In the genomic region with DNA sequence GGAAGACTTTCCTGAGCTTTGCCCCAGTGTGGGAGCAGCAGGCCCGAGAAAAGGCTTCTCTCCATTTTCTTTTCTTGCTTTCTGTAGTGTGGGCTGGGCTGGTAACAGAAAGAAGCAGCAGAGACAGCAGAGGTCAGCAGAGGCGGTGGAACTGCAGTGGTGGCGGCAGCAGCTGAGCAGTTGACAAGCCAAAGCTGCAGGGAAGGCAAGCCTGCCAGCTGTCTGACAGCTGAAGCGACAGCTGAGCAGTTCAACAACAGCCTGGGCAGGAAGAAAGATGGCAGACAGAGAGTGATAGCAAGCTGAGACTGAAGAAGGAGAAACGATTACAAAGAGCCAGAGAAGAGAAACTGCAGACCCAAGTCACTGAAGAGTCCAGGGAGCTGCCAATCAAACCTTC, we compare ENCODE assay signal across 1 mouse cellular context.
TF ChIP-seq lines count a peak whose summit lies in the region.

No protein-coding gene starts in this region.

TF ChIP-seq in MEL, 35 proteins besides CTCF, POLR2A, EP300 and RAD21 (continued from another document):
- TF ChIP-seq UBTF (IDR thresholded peaks at IDR 0.05; ENCODE audit: borderline replicate concordance, insufficient read depth, low read depth, low read length) (no peak), SMC3 (IDR thresholded peaks at IDR 0.05; ENCODE audit: low read depth, low read length) (peak; percentile 32; the same call in 1 of the 2 replicates), TAL1 (IDR thresholded peaks at IDR 0.05; ENCODE audit: low read length) (no peak), BHLHE40 (IDR thresholded peaks at IDR 0.05; ENCODE audit: borderline replicate concordance, low read depth, low read length) (peak; percentile 58; the same call in 1 of the 2 replicates), POLR2AphosphoS2 (IDR thresholded peaks at IDR 0.05; ENCODE audit: low read length) (no peak), TBP (IDR thresholded peaks at IDR 0.05; ENCODE audit: low read depth, low read length) (no peak), POLR2AphosphoS5 (IDR thresholded peaks at IDR 0.05; ENCODE audit: borderline replicate concordance, low read depth, low read length) (no peak), MXI1 (IDR thresholded peaks at IDR 0.05; ENCODE audit: low read depth, low read length) (peak; percentile 88), SIN3A (IDR thresholded peaks at IDR 0.05; ENCODE audit: low read length) (peak; percentile 100), E2F4 (IDR thresholded peaks at IDR 0.05; ENCODE audit: borderline replicate concordance, low read depth, low read length) (no peak), ETS1 (IDR thresholded peaks at IDR 0.05; ENCODE audit: low read depth, low read length) (peak; percentile 100), MAX (IDR thresholded peaks at IDR 0.05; ENCODE audit: low read length) (no peak; the same call in 1 of the 2 replicates), MAZ (IDR thresholded peaks at IDR 0.05; ENCODE audit: low read depth, low read length) (no peak), HCFC1 (IDR thresholded peaks at IDR 0.05; ENCODE audit: low read depth, low read length) (0 out of 2 replicates have a peak, but pooled peaks have one; percentile 32), CHD1 (IDR thresholded peaks at IDR 0.05; ENCODE audit: low read depth, low read length) (no peak), GATA1 (IDR thresholded peaks at IDR 0.05; ENCODE audit: low read depth, low read length) (peak; percentile 69), NRF1 (IDR thresholded peaks at IDR 0.05; ENCODE audit: insufficient read depth, low read depth, low read length, poor library complexity, severe bottlenecking) (no peak), RCOR1 (IDR thresholded peaks at IDR 0.05; ENCODE audit: low read depth, low read length) (peak; percentile 27; the same call in 1 of the 2 replicates), ZMIZ1 (IDR thresholded peaks at IDR 0.05; ENCODE audit: low read depth, low read length) (no peak), GABPA (IDR thresholded peaks at IDR 0.05; ENCODE audit: low read depth, low read length) (no peak), MAFK (IDR thresholded peaks at IDR 0.05; ENCODE audit: borderline replicate concordance, low read depth, low read length) (peak; percentile 46; the same call in 1 of the 2 replicates), ZNF384 (IDR thresholded peaks at IDR 0.05; ENCODE audit: low read depth, low read length) (no peak), MEF2A (IDR thresholded peaks at IDR 0.05; ENCODE audit: extremely low read depth, insufficient replicate concordance, low read depth, low read length, poor library complexity, severe bottlenecking) (no peak), USF2 (IDR thresholded peaks at IDR 0.05; ENCODE audit: borderline replicate concordance in 1 of 2, insufficient read depth in 1 of 2, low read depth in 1 of 2, low read length in 2 of 2) (no peak), JUND (IDR thresholded peaks at IDR 0.05; ENCODE audit: low read depth, low read length) (no peak), MYC (IDR thresholded peaks at IDR 0.05; ENCODE audit: low read depth, low read length) (no peak), KAT2A (conservative IDR thresholded peaks at IDR 0.05; ENCODE audit: low read depth, low read length) (peak; percentile 53; the same call in 1 of the 2 replicates), MYB (IDR thresholded peaks at IDR 0.05; ENCODE audit: low read depth, low read length) (0 out of 2 replicates have a peak, but pooled peaks have one; percentile 16), ZC3H11A (IDR thresholded peaks at IDR 0.05; ENCODE audit: low read depth, low read length) (peak; percentile 59), TCF12 (IDR thresholded peaks at IDR 0.05; ENCODE audit: low read depth, low read length) (peak; percentile 92), ELF1 (IDR thresholded peaks at IDR 0.05; ENCODE audit: low read depth, low read length) (no peak), USF1 (IDR thresholded peaks at IDR 0.05; ENCODE audit: low read depth, low read length) (no peak), NELFE (IDR thresholded peaks at IDR 0.05; ENCODE audit: low read depth, low read length) (no peak)
